12 mouse cellular contexts compared by ENCODE assay signal in the genomic region with DNA sequence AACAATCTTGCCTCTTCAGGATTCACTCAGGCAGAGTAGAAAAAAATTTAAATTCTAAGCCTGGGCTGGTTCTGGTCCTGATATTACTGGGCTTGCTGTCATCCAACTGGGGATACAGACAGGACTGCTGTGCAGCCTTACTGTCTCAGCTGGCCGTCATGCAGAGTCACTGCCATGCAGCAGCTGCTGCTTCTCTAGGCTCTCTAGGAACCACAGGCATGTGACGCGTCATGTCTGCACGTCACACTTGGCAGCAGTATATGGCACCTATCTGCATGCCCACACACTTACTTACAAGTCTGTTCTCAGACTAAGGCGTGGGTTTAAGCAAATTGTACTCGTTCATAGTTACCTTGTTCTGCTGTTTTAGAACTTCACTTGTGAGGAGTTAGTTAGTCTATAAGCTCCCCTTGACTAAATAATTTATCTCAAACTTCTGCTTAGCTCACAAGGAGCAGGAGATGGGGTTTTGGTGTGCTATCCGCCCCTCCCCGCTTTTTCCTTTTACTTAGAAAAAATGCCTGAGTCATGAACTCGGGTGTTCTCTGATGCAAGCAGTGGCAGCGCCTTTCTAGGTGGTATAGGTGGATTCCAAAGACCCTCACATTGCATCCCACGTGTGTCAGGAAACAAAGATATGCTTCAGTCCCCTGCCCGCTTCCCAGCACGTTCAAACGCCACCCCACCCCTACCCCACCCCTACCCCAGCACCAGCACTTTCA. TPM values are rescaled to one million over a fixed set of nuclear protein-coding genes. Genes with fewer than 3 reads are reported as not detected.
DNase-seq lines count a peak whose midpoint lies in the region; ATAC-seq and TF ChIP-seq lines count a peak whose summit lies in the region.
"Had no signal": no experiment of that assay in that cellular context is flagged by ENCODE, and none has a peak within 500 bp of the region (broad histone marks: within the 10 kb centered on the region; RNA-seq: fewer than 3 reads in every experiment).

No protein-coding gene starts in this region.

- no peaks in the 10 kb centered on the region for H3K27me3 ChIP-seq in intestine, embryonic 16.5 days (replicated peaks; ENCODE audit: control insufficient read depth, insufficient read depth, low read length)
- H3K27me3 ChIP-seq: midbrain, embryonic 12.5 days; neural tube, embryonic 12.5 days had no signal

- no peak overlapping the region for H3K4me3 ChIP-seq in left cerebral cortex, adult 2 months
- no peak overlapping the region for H3K4me3 ChIP-seq in intestine, embryonic 16.5 days (ENCODE audit: low read length)
- H3K4me3 ChIP-seq: hindbrain, embryonic 10.5 days; limb, embryonic 10.5 days; midbrain, embryonic 12.5 days; neural tube, embryonic 12.5 days had no signal

- H3K36me3 ChIP-seq in intestine, embryonic 16.5 days (ENCODE audit: control insufficient read depth, insufficient read depth, low read length), result peaks cover 9% of the 10 kb centered on the region

- DNase-seq in cerebellum, adult 9-11 months, result peak; percentile 47
- peak; percentile 44 to 53 for DNase-seq in layer of hippocampus, adult 8-10 months (ENCODE audit: low spot score in 2 of 2)
- DNase-seq in layer of hippocampus, postnatal 10 days (ENCODE audit: low spot score in 2 of 2), result no peak
- peak; percentile 48 to 66 for DNase-seq in left cerebral cortex, adult 2 months (ENCODE audit: extremely low spot score in 1 of 2, low spot score in 2 of 2)
- peak; percentile 74 to 85 for DNase-seq in right cerebral cortex, postnatal 36 days (ENCODE audit: low spot score in 2 of 2)
- DNase-seq in embryo, embryonic 9.5 days (ENCODE audit: extremely low spot score), result no peak

- intact Hi-C loops in left cerebral cortex, adult 2 months (cut with DNase I), result no loop called here

- H3K27ac ChIP-seq in left cerebral cortex, adult 2 months, result no peak overlapping the region; the same call in 1 of the 2 replicates
- H3K27ac ChIP-seq in intestine, embryonic 16.5 days (ENCODE audit: low read length), result no peak overlapping the region
- H3K27ac ChIP-seq: hindbrain, embryonic 10.5 days; limb, embryonic 10.5 days; midbrain, embryonic 12.5 days; neural tube, embryonic 12.5 days had no signal

- H3K4me2 ChIP-seq in intestine, embryonic 16.5 days (ENCODE audit: low read depth, low read length), result no peak overlapping the region
- H3K4me2 ChIP-seq: midbrain, embryonic 12.5 days; neural tube, embryonic 12.5 days had no signal

- no peaks in the 10 kb centered on the region for H3K9me3 ChIP-seq in intestine, embryonic 16.5 days (ENCODE audit: control insufficient read depth, low read length)
- H3K9me3 ChIP-seq: hindbrain, embryonic 10.5 days; limb, embryonic 10.5 days; midbrain, embryonic 12.5 days; neural tube, embryonic 12.5 days had no signal

- H3K4me1 ChIP-seq in intestine, embryonic 16.5 days (ENCODE audit: control insufficient read depth, insufficient read depth, low read length), result no peaks in the 10 kb centered on the region
- H3K4me1 ChIP-seq: hindbrain, embryonic 10.5 days; limb, embryonic 10.5 days; midbrain, embryonic 12.5 days; neural tube, embryonic 12.5 days had no signal

- H3K9ac ChIP-seq in intestine, embryonic 16.5 days (ENCODE audit: low read depth, low read length), result no peak overlapping the region
- H3K9ac ChIP-seq: midbrain, embryonic 12.5 days; neural tube, embryonic 12.5 days had no signal

- WGBS in intestine, embryonic 16.5 days, result 82% methylated on average over 14 of the region's 14 CpGs

- ATAC-seq in cerebellum, adult (ENCODE audit: insufficient number of reproducible peaks, low FRiP score, low TSS enrichment), result no peak
- no peak for ATAC-seq in intestine, embryonic 16.5 days

- TF ChIP-seq CTCF in left cerebral cortex, adult 2 months (IDR thresholded peaks at IDR 0.05), result no peak

RNA-seq across cellular contexts. Expression of a gene that starts 54.1 kb away (rescaled TPM):
- total RNA-seq in layer of hippocampus, adult 8-10 months (2022), result 10 to 100 TPM; 42.1 to 54.3 (median 50.3) TPM
- 10 to 100 TPM; 89.3 to 92.7 TPM for total RNA-seq in layer of hippocampus, postnatal 10 days (2021)
- 10 to 100 TPM; 62.8 to 63.6 TPM for total RNA-seq in left cerebral cortex, adult 2 months (2021)
- 20.7 and 22.1 TPM in 2 replicates for polyA plus RNA-seq in intestine, embryonic 16.5 days (2015; fragmentation: Nextera tagmentation; extraction: Ambion mirVana)

Comparison
In these comparisons a context has a peak if more than half of its experiments do, and no peak if none do; other contexts are left out.
1. DNase-seq: peak in cerebellum, adult 9-11 months (single experiment), layer of hippocampus, adult 8-10 months (2 of 2), left cerebral cortex, adult 2 months (2 of 2) and right cerebral cortex, postnatal 36 days (2 of 2); none in layer of hippocampus, postnatal 10 days (0 of 2) and embryo, embryonic 9.5 days (single experiment).